Mouse (Mus musculus) CD4-positive, CD25-positive, alpha-beta regulatory T cell, adult 2 months (primary cell): Measurements from ENCODE around the gene Nfib.
A peak's percentile ranks its signal among the peaks of the same experiment; 100 is the strongest.

Experiments used
- DNase-seq: peaks from one replicate; pipeline ENCODE4 v3.0.0-alpha.2; 2012; ENCODE audit warnings: low read depth, low spot score

Gene Nfib

DNA sequence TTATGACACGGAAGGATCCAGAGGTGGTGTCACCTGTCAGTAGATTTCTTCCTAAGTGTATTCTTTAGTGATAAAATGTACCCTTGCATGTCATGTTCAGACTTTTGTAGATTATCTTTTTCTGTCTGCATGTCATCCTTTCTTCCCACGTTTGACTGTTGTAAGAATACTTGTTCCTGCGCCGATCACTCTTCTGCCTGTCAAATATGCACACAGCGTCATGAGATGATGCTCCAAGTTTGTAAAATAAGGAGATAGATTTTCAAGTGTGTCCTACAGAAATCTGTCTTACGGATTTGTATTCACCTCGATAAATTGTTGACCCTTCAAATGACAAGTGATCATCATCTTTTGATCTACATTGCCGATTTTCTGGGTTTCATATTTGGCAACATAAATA lies 190.6 kb downstream of the Nfib start:
- DNase-seq, result no peak

DNA sequence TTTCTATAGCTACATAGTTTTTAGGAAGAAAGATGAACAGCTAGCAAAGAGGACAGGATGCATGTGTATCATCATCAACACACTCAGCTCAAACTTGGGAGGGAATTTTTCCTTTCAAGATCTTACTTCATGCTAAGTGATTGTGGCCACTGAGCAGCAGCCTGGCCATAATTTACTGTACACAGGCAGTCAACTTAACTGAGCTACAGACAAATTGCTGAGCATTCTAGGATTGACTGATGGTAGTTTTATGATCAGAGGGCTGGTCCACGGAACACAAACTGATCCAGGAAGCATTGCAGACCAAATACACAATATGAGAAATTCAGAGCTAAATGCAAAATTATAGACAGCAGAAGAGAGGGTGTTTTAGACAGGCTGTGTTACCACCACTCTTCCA lies 191.2 kb downstream of the Nfib start:
- no peak for DNase-seq

DNA sequence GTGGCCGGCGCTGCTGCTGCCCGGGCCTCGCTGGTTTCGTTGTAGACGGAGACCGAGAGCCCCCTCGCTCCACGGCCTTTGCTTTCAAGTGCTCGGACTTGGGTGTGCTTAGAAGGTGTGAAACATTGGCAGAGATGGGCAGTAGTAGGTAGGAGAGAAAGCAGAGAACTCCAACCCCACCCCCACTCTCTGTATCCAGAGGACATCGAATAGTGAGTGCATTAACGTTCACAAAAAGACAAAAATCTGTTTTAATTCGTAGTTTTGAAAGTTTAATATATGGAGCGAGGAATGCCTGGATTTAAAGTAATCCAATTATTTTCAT lies 192.2 kb downstream of the Nfib start:
- DNase-seq, result no peak

DNA sequence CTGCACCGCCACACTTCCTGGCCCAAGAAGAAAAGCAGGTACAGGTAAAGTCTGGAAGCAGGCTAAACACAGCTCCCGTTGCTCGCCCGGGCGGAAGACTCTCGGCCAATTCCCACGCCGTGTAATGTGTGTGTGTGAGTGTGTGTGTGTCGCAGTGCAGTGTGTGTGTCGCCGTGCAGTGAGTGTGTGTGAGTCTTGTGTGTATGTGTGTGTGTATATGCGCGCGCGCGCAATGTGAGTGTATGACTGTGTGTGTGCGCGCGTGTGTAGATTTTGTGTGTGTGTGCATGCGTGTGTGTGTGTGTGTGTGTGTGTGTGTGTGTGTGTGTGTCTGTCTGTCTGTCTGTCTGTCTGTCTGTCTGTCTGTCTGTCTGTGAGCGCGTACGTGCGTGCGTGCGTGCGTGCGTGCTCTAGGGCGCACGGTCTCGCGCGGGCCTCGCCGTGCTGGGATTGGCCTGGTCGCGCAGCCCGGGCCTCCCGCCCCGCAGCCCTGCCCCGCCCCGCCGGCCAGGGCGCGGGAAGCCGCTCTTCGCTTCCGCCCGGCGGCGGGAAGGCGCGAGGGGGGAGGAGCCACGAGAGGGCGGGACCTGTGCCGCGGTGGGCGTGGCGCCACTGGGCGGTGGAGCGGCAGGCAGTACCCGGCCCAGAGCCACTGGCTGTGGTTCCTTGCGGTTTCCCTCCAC lies 192.7 kb downstream of the Nfib start:
- DNase-seq, result peak; percentile 51

DNA sequence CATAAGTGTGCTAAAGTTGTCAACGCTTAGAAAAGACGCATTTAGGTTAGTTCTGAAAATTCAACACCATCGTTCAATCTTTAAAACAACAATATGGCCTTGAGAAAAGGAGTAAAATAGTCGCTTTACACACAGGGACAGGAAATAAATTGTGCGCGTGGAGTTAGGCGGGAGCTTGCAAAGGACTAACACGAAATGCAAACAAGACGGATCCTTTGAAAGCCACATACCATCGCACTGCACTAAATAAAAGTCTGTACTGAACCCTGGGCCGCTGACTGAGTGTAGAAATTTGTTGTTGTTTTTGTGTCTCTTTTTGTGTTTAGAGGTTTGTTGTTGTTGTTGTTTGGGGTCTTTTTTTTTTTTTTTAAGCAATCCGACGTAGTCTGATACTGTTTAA lies 193.2 kb downstream of the Nfib start:
- no peak for DNase-seq

DNA sequence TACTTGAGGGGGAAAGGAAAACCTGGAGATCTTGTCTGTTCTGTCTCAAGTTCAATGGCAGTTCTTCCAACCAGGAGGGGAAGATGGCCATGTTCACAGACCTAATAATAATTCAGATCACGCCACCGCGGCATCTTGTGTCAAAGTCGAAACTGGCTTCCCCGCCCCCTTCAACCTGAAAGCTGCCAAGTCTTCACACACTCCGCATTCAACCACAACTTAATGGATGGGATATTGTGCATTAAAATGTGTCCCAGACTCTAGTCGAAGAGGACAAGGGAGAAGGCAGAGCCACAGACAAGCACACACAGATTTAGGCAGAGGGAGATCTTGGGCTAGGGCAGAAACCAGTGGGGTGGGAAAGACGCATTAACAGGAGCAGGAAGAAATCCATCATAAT lies 194.0 kb downstream of the Nfib start:
- no peak for DNase-seq

DNA sequence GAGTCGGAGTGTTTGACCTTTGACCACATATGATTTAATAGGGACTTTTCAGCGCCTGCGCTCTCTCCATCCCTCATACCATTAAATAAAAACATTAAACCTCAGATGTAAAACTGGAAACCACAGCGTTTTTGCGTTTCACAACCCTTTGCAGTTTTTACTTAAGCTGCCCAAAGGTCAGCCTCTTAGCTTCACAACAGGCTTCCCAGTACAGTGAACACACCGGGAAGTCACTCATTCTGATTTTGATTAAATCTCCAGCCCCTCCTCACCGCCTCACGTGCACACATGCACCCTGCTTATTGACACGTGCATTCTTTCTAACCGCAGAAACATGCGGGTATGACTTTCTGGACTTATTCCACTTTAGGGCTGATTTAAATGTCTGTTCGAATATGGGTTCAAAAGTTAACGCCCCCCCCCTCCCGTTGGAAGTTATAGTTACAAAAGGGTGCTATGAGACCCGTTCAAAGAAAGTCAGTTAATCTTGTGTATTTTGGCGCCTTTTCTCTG lies 194.5 kb downstream of the Nfib start:
- no peak for DNase-seq

DNA sequence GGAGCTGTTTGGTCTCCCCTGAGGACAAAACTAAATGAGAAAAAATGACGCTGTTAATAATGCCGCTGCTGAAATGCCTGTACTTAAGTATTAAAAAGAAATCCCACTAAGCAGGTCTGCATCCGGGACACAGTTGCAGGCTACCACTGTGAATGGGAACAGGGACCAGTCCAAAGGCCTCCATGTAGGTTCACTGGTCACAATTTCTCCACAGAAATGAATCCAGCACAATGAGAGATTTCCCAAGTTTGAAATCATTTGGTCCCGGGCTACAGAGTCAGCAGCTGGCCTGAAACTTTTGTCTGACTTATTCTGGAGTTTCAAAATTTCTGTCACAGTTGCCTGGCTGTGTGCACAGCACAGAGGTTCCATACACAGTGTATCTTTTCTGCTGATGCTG lies 195.8 kb downstream of the Nfib start:
- DNase-seq, result no peak

DNA sequence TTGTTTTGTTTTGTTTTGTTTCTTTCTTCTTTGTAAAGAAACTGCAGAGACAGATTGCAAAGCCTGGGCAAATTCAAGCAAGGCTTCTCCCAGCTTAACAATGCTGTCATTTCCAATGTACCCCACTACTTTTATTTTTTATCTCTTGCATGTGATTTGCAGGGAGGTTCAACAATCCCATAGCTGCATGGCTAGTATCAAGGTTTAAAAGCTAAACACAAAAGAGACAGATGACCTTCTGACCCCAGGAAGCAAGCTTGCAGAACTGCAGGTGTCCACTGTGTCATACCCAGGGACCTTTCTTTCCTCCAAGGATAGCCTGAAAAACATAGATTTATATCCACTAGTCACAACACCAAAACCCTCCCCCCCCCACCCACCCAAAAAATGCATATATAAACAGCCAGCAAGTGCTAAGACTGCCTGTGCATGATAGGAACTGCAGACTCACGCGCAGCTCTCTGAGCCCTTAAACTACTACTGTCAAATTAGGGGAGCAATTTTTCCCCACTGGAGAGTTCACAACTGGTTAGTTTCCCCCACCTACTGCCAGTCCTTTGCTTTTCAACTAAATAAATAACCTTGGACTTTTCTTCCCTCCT lies 196.3 kb downstream of the Nfib start:
- no peak for DNase-seq

DNA sequence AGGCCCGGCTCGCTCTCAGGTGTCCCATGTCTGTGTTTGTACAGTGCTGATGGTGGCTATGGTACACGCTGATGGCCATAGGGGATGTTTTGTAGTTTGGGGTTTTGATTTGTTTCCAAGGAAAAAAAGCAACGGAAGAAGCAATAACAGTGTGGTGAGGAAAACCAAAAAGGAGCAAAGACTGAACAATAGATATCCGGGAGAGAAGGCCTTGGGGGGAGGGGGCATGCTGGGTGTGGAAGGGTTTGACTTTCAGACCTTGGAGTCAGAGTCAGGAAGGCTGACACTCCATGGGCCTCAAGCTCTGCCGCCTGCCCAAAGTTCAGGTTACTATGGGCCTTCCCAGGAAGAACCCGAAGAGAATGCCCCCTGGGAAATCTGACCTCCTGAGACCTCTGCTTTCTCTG lies 197.3 kb downstream of the Nfib start:
- DNase-seq, result no peak

DNA sequence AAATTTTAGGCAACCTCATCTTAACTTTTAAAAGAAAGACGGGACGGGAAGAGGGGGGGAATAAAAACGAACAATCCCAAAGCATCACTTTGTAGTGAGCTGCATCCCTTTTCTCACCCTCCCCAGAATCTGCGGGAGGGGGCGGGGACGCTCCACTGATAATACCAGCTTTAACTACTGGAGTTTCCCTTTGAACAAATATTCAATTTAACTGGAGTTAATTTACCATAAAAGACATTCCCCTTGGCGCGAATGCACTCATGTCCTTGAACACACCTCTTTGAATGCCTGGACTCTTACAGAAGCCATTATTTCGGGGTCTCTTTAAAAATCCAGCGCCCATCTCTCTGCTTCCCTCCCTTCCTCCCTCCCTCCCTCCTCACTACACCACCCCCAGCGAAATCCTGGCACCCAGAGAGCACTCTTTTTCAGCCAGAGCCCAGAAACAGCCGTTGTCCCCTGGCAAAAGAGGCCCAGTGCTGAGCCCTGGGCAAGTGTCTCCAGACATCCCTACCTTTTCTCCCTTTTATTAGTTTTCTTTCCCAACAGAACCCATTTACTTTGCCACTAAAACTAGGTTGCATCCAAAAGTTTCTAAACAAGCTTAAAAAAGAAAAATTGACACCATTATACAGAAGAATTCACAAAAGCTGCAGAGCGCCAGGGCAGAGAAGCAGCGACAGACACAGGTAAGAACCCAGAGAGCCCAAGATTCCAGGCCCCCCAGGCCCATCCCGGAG lies 197.8 kb downstream of the Nfib start:
- no peak for DNase-seq

DNA sequence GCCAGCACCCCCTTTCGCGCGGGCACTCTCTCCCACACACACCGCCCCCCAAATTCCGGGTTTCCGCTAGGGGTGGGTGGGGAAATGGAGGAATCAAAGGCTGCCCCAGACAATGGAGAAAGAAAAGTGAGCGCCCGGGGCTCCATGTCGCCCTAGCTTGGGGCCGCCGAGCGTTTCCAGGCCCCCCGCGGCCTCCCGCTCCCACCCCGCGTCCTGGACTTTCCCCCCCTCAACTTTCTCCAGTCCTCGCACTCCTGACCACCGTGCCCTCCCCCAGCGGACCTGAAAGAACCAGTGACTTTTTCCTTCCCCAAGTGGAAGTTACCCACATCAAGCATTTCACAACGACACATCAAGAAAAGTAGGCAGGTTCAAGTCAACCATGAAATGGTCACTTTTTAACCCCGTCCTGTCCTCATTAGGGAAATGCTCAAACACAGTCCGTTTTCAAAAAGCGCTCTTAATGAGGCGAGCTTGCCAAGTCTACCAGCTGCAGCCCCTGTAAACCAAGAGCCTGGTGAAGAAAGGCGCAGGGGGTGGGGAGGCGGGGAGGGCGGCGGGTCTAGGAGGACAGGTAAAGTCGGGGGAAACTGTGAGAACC lies 198.7 kb downstream of the Nfib start:
- no peak for DNase-seq

DNA sequence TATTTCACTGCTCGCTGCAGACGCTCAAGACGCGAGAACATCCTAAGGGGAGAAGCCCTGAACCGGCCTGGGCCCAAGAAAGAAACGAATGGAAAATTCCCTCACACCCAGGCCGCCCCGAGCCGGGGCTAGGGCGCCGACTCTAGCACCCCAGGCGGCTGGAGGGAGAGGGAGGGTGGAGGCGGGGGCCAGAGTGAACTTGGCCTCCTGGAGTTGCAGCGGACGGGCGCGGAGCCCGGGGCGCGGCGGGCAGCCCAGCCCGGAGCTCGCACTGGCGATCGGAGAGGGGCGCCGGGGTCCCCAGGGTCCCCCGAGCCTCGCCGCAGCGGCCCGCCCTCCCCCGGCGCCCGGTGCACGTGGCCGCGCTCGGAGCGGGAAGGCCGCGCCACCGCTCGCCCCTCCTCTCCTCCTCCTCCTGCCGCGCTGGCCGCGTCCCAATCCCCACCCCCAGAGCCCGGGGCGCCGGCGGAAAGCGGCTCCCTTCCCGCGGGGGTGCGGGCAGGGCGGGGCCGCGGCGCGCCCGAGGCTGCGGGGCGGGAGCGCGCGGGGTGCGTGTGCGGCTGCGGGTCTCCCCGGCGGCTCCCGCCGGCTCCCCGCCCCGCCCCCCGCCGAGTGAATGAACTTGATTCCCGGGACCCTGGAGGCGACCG lies 199.3 kb downstream of the Nfib start:
- DNase-seq, result no peak

DNA sequence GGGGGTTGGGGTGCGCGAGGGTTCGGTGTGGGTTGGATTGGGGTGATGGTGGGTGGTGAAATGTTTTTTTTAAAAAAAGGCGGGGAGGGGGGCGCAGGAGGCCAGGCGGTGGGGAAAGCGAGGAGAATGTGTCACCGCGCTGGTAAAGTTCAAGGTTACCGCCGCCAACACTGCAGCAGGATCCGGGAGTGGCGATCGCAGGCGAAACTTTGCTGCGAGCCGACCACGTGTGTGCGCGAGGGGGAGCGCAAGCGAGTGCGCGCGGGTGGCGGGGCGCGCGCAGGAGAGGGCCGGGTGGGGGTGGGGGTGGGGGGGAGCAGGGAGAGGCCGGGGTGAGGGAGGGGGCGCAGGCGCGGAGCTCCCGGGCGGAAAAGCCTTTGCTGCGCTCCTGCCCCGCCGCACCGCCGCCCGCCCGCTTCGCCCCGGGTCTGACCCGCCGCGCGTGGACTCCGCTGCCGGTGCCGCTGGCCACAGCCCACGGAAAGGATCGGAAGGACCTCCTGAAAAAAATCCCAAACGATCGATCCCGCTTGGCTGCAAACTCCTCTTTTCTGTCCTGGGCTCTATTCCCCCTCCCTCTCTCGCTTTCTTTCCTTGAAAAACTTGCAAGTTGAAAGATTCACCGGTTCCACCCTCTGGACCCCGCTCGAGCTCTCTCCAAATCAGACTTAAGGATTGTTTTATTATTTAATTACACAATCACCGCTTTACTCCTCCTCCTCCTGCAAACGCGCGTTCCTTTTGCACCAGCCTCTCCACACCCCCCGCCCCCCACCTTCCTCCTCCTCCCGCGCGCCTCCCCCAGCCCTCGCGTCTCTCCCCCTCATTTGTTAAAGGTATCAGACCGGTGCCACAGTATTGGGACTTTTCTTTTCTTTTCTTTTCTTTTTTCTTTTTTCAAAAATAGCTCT lies 200.2 kb downstream of the Nfib start:
- no peak for DNase-seq

DNA sequence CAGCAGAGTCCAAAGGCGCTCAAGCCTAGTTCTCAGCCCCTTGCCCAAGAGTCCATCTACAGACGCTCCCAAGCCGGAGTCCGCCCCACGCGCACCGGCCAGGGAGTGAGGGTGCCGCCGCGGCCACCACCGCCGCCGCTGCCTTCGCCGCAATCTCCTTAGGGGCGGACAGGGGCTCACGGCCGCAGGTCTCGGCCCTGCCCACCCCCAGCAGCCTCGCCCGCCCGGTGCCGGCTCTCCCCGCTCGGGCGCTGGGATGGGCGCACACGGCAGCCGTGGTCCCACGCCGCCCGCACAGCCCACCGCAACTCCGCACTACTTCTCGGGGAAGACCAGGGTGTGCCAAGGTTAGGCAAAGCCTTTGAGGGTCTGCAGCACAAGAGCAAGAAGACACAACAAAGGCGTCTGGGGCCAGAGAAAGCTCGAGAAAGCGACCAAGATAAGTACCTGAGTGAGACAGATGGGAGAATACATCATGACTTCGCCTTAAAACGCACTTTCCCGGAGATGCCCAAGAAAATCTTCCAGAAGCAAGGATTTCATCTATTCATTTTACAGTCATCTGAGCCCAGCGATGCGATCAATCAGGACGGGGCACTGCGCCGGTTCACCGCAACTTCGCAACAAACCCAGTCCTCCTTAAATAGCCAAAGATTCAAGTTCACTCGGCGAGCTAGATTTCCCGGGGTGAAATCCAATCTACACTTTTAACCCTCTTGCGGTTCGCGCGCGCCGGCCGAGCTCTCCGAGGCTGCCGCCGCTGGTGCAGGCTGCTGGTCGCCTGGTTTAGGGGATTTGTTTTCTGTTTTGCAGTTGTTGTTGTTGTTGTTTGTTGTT lies 201.0 kb downstream of the Nfib start:
- no peak for DNase-seq

DNA sequence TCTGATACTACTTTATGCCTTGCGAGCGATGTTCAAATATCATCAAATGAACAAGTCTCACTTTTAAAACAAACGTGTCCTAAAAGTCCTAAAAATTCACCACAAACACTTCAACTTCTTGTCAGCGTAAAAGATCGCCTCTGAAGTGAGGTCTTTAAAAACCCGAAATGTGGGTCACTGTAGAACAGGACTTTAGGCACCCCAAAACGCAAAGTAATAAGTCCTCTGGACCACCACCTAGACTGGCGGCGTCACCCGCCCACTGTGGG lies 201.6 kb downstream of the Nfib start:
- no peak for DNase-seq

DNA sequence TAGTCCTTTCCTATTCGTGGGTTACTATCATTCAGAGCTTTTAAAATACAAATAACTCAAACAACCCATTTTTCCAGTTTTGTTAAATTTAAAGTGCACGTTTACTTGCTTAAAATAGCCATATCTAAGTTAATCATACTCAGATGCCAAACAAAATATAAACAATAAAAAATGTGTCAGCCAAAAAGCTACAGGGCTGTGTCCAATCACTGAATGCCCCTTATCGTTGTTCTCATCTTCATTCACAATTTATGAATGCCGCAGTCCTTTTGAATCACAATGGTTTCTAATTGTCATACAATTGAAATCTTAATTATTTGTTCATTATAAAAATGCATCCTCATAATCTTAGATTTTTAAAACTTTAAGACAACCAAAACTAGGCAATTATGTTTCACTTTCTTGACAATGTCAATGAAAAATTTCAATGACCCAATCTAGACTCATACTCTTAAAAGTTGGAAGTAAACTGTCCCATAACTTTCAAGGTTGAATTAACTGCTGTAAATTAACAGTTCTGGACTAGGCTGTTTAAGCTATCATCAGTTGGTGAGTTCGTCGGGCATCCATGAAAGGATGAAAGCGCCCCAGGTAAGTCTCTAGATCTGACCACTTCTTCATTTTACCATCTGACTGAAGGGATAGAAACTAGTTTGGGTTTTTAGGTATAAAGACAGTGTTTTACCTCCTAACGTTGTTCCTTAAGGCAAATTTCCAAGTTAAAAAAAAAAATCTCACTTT lies 202.1 kb downstream of the Nfib start:
- DNase-seq, result no peak

DNA sequence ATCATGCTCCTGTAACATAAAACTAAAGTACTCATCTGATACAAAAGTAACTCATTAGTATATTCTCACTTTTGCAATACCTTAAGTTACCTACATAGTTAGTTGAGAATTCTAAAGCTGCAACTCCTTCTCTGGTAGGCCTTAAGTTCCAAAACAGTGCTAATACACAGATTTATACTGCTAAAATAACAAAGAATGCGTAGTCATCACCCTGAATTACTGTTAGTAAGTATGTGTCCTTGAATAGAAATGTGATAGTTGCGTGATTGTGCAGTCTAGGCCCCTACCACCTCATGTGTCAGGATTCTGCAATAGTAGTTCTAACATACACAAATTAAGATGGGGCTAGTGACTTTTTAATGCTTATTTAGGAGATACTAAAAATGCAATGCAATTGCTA lies 202.9 kb downstream of the Nfib start:
- no peak for DNase-seq

DNA sequence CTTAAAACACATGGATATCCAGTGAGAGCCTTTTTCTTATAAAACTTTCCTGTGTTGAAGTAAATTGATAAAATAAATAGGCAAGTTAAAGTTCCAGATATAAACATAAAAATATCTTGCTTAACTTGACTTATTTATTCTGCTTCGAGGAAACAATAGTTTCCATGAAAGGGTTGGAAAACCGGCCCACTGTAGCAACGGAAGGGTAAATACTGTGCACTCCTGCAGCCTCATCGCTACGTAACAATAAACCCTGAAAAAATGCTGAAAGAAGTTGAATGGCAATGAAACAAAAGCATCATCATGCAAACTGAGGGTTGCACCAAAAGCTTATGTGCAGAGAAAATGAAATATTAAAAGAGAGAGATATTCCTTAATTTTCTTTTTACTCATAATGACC lies 203.5 kb downstream of the Nfib start:
- no peak for DNase-seq
